Mouse (Mus musculus) heart, postnatal 0 days (tissue): ENCODE data around the gene 4932438H23Rik. TPM values are rescaled to one million over a fixed set of nuclear protein-coding genes. Genes with fewer than 3 reads are reported as not detected.

ENCODE experiments used
- ATAC-seq: fragments of 200-750 bp; cut with Nextera tagmentation; 2 replicates; pipeline ENCODE4 v1.8.0; 2017; ENCODE audit warnings: low read depth, moderate number of reproducible peaks, moderate library complexity; ENCODE audit not compliant: insufficient read depth
- DNase-seq: peaks from one replicate; pipeline ENCODE4 v3.0.0-alpha.2; 2016; ENCODE audit warnings: low spot score
- H3K27ac ChIP-seq: fragments of 300-500 bp; sonication (generic); 2 replicates; pipeline ENCODE4 v1.5.1; 2014; ENCODE audit warnings: low read depth, mild to moderate bottlenecking
- H3K27me3 ChIP-seq: fragments of 300-500 bp; sonication (generic); 2 replicates; pipeline ENCODE4 v1.6.1; 2014; ENCODE audit warnings: low read length, mixed read lengths; ENCODE audit not compliant: control insufficient read depth, insufficient read depth
- H3K36me3 ChIP-seq: fragments of 300-500 bp; sonication (generic); replicated peaks from 2 replicates; pipeline ENCODE4 v1.6.1; 2014; ENCODE audit warnings: low read length, mixed read lengths; ENCODE audit not compliant: control insufficient read depth, insufficient read depth
- H3K4me1 ChIP-seq: fragments of 300-500 bp; sonication (generic); 2 replicates; pipeline ENCODE4 v1.6.1; 2014; ENCODE audit warnings: antibody characterized with exemption; ENCODE audit not compliant: control insufficient read depth, insufficient read depth
- H3K4me2 ChIP-seq: fragments of 300-500 bp; sonication (generic); 2 replicates; pipeline ENCODE4 v1.6.1; 2014; ENCODE audit warnings: low read depth, mild to moderate bottlenecking, low read length, moderate library complexity
- H3K4me3 ChIP-seq: fragments of 300-500 bp; sonication (generic); 2 replicates; pipeline ENCODE4 v1.5.1; 2014; ENCODE audit warnings: low read depth, low read length
- H3K9ac ChIP-seq: fragments of 300-500 bp; sonication (generic); replicated peaks from 2 replicates; pipeline ENCODE4 v1.6.1; 2014; ENCODE audit warnings: low read depth, low read length, mixed read lengths
- H3K9me3 ChIP-seq: fragments of 300-500 bp; sonication (generic); replicated peaks from 2 replicates; pipeline ENCODE4 v1.6.1; 2016; ENCODE audit warnings: low read length; ENCODE audit not compliant: control insufficient read depth
- CTCF ChIP-seq: IDR thresholded peaks from 2 replicates; pipeline ENCODE4 v1.5.1; 2016; ENCODE audit warnings: antibody characterized with exemption, control low read depth, low read depth
- EP300 ChIP-seq: IDR thresholded peaks from 2 replicates; pipeline ENCODE4 v1.6.1; 2016; ENCODE audit warnings: antibody characterized with exemption, low read depth
- WGBS: fragments of 180-500 bp; shearing (Covaris S2); extraction: QIAGEN DNeasy Blood & Tissue Kit; methylation state at CpG from one replicate; pipeline ENCODE4 v1.1.7; 2014; 5-methylcytosine and 5-hydroxymethylcytosine counted together
- polyA plus RNA-seq: library from polyadenylated mRNA; unstranded; fragments of >200 nt; fragmentation: Nextera tagmentation; extraction: Ambion mirVana; gene quantifications from 2 replicates; pipeline ENCODE4 v1.2.1, GENCODE M21; 2015
- total RNA-seq: library from RNA; depleted of rRNA; stranded (reverse); fragments of >200 nt; gene quantifications from 2 replicates; pipeline ENCODE4 v1.2.3, GENCODE M21; 2014; ENCODE audit warnings: low replicate concordance

The 4932438H23Rik gene
- total and polyA plus RNA-seq, 2 experiments from 2014 or later, result 0.11 to 0.14 TPM

DNA sequence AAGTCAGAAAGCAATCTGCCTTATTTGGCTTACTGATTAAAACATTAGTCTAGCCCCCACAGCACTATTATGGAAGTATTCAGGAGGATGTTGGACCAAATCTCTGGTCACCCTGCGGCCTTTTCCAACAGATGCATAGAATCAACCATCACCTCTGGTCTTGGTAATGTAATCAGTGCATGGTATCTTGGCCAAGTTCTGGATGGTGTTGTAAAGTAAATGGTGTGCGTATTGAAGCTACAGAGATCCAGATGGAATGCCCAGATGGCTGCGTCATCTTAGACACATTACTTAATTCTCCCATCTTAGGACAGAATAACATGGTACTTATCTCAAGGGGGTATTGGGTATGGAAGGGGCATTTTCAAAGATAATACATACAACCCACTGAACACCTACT is 43.8 kb upstream of the 4932438H23Rik start:
- H3K27me3 ChIP-seq, result peaks cover 20% of the 10 kb centered on the region; the same call in 1 of the 2 replicates
- 90% methylated on average over 3 of the region's 3 CpGs for whole genome bisulfite sequencing

DNA sequence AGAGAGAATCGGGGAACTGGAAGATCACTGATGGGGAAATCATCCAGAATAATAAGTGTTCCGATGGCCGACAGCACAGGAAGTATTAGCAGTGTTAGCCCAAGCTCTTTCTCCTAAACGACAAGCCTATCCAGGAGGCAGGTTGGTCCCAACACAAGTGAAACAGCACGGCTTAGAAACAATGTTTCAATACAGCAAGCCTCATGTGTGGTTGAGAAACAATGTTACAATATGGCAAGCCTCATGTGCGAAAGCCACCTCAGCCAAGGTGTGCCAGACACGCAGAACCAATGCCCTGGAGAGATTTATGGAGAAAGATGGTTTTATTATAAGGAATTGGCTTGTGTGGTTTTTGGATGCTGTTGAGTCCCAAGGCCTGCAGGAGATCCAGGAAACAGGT is 43.2 kb upstream of the 4932438H23Rik start:
- Histone ChIP-seq H3K27ac (no peak overlapping the region), H3K27me3 (peaks cover 20% of the 10 kb centered on the region; the same call in 1 of the 2 replicates), H3K9me3 (no peaks in the 10 kb centered on the region), H3K4me3 (no peak overlapping the region), H3K36me3 (no peaks in the 10 kb centered on the region), H3K4me2 (no peak overlapping the region), H3K9ac (no peak overlapping the region), H3K4me1 (no peaks in the 10 kb centered on the region)
- ATAC-seq (no peak), DNase-seq (no peak)
- WGBS, result 85% methylated on average over 7 of the region's 7 CpGs
- TF ChIP-seq CTCF (no peak), EP300 (no peak)

More for the DNA sequence above, 43.8 kb upstream of the 4932438H23Rik start:
- TF ChIP-seq EP300 (no peak), CTCF (no peak)
- H3K27ac ChIP-seq, result no peak overlapping the region
- no peak overlapping the region for H3K4me2 ChIP-seq
- no peak for ATAC-seq
- H3K36me3 ChIP-seq, result no peaks in the 10 kb centered on the region
- H3K4me1 ChIP-seq, result no peaks in the 10 kb centered on the region
- H3K4me3 ChIP-seq, result no peak overlapping the region
- no peak overlapping the region for H3K9ac ChIP-seq
- DNase-seq, result no peak
- H3K9me3 ChIP-seq, result no peaks in the 10 kb centered on the region

DNA sequence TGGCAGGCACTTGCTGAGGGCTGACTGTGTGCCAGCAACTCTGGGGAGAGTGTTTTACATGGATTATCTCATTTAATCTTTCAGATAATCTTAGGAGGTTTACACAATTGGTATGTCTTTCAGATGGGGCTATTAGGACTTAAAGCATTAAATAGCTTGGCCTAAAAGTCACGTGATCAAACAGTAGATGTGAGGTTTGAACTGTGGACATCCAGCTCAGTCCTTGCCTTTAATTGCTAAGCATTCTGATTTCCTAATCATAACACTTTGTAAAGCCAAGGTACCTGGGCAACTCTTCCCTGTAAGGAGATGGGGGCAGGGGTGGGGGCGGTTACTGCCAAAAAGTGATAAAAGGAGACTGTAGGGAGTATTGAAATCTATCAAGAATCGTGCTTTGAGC is 41.7 kb upstream of the 4932438H23Rik start:
- Histone ChIP-seq H3K9ac (no peak overlapping the region), H3K36me3 (no peaks in the 10 kb centered on the region), H3K4me2 (no peak overlapping the region), H3K4me3 (no peak overlapping the region), H3K9me3 (no peaks in the 10 kb centered on the region), H3K4me1 (no peaks in the 10 kb centered on the region), H3K27ac (no peak overlapping the region), H3K27me3 (peaks cover 24% of the 10 kb centered on the region; the same call in 1 of the 2 replicates)
- 71% methylated on average over 3 of the region's 3 CpGs for WGBS
- DNase-seq (no peak), ATAC-seq (no peak)
- TF ChIP-seq EP300, result no peak
- no peak for TF ChIP-seq CTCF

DNA sequence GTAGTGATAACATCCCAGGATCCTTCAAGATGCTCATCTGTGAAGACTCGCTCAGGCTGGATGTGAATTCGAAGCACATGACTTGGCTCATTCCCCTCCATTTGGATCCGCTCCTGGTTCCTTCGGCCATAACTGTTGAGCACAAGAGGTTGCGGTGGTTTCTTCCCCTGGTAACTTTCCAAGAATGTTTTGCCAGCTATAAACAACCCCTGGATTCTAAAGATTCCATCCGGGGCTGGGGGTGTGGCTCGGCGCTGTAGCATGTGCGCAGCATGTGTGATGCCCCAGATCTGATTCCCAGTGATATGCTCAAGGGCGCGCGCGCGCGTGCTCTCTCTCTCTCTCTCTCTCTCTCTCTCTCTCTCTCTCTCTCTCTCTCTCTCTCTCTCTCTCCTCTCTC is 35.0 kb upstream of the 4932438H23Rik start:
- Histone ChIP-seq H3K4me1 (no peaks in the 10 kb centered on the region), H3K36me3 (no peaks in the 10 kb centered on the region), H3K4me2 (no peak overlapping the region), H3K27me3 (0 out of 2 replicates have a peak, but pooled peaks cover 4% of the 10 kb centered on the region), H3K4me3 (no peak overlapping the region), H3K9me3 (no peaks in the 10 kb centered on the region), H3K27ac (no peak overlapping the region), H3K9ac (no peak overlapping the region)
- DNase-seq, result no peak
- no peak for ATAC-seq
- 77% methylated on average over 15 of the region's 15 CpGs for WGBS
- TF ChIP-seq CTCF, result no peak
- no peak for TF ChIP-seq EP300

DNA sequence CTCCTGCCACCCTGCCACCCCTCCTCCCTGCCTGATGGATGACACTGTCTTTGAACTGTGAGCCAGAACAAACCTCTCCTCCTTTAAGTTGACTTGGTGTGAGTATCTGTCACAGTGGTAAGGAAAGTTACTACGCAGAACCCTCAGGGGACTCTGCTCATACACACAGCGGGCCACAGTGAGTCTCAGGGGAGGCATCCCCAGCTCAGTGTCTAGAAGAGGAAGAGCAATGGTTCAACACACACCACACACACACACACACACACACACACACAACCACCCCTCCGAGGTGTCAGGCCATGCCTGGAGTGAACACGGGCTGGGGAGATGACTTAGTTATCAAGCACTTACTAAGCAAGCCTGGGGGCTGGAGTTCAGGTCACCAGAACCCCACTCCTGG is 33.5 kb upstream of the 4932438H23Rik start:
- no peaks in the 10 kb centered on the region for H3K4me1 ChIP-seq
- TF ChIP-seq CTCF (no peak), EP300 (no peak)
- H3K27ac ChIP-seq, result no peak overlapping the region
- H3K4me2 ChIP-seq, result no peak overlapping the region
- H3K27me3 ChIP-seq, result 0 out of 2 replicates have a peak, but pooled peaks cover 4% of the 10 kb centered on the region
- H3K9me3 ChIP-seq, result no peaks in the 10 kb centered on the region
- ATAC-seq (no peak), DNase-seq (no peak)
- 77% methylated on average over 4 of the region's 4 CpGs for WGBS
- H3K36me3 ChIP-seq, result no peaks in the 10 kb centered on the region
- no peak overlapping the region for H3K4me3 ChIP-seq
- H3K9ac ChIP-seq, result no peak overlapping the region
